Mouse (Mus musculus): ENCODE data around the gene Lyl1. TPM values are rescaled to one million over a fixed set of nuclear protein-coding genes. Genes with fewer than 3 reads are reported as not detected.
A peak's percentile ranks its signal among the peaks of the same experiment; 100 is the strongest.

The Lyl1 gene
- polyA plus RNA-seq, 1 experiment, result not detected

DNA sequence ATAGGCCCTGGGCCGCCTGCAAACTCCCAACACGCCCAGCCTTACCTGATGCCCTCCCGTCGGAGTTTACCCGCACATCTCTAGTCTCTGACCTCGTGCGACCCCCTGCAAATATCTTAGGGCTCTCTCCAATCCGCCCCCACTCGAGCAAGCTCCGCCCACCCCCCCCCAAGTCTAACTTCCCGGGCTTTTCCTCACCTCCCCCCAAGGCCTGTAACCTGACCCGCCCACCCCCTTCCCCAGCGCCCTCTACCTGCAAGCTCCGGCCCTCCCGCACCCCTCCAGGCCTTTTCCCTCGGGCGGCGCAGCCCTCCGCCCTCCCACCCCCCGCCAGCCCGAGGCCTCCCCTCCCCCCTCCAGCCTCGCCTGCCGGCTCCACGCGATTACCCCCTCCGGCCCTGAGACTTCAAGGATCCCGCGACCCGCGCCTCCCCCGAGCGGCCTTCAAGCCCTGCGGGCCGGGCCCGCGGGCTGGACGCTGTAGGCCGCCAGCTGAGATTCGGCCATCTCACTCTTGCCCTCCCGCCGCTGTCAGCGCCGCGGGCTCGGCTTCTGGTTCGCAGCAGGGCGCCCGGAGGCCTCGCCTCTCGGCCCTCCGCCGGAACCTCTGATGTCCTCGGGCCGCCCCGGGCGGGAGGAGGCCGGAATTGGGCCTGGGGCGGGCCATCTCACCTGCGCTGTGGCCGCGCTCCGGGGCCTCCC is 14.1 kb upstream of the Lyl1 start:
- no peak for TF ChIP-seq POLR2A (IDR thresholded peaks at IDR 0.05; ENCODE audit: insufficient read depth, low read length)
- no peak for TF ChIP-seq CTCF (IDR thresholded peaks at IDR 0.05; ENCODE audit: low read depth, low read length)
- TF ChIP-seq EP300 (IDR thresholded peaks at IDR 0.05; ENCODE audit: insufficient read depth, low read depth, low read length), result no peak
- H3K27me3 ChIP-seq (ENCODE audit: control insufficient read depth, insufficient read depth, low read length, poor library complexity, severe bottlenecking), result no peaks in the 10 kb centered on the region
- H3K4me1 ChIP-seq (ENCODE audit: control insufficient read depth, insufficient read depth, low read length), result peaks cover 3% of the 10 kb centered on the region
- H3K36me3 ChIP-seq (ENCODE audit: control insufficient read depth, insufficient read depth, low read length, poor library complexity, severe bottlenecking), result peaks cover 29% of the 10 kb centered on the region
- H3K9ac ChIP-seq (ENCODE audit: low read depth, poor library complexity, severe bottlenecking), result peak overlapping the region; percentile 100
- no peaks in the 10 kb centered on the region for H3K9me3 ChIP-seq (replicated peaks; ENCODE audit: control insufficient read depth, insufficient read depth, low read length, poor library complexity, severe bottlenecking)
- H3K27ac ChIP-seq (ENCODE audit: insufficient read depth, low read length), result peak overlapping the region; percentile 95
- H3K4me3 ChIP-seq (ENCODE audit: low read depth, low read length), result peak overlapping the region; percentile 86

DNA sequence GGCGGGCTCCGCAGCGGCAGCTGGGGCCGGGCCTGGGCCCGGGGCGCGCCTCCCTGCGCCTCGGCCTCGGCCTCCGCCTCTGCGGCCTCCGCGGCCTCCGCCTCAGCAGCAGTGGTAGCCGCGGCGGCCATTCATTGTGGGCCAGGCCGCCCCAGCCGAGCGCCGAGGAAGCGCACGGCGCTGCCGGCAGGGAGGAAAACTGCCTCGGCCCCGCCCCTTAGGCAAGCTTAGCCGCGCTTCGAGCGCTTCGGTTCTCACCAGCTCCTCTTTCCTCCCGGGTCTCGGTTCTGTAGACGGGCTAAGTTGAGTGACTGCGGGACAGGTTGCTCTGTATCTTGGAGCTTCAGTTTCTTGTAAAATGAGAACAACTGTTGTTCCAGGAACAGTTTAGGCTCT is 13.6 kb upstream of the Lyl1 start, which contains the start of gene Nacc1:
TSS of gene Nacc1 (minus strand) at position 158 of the 396 bp plus-strand sequence.
- peak within 1 kb of the TSS; percentile 95 for H3K27ac ChIP-seq (ENCODE audit: insufficient read depth, low read length)
- peak within 1 kb of the TSS; percentile 100 for H3K9ac ChIP-seq (ENCODE audit: low read depth, poor library complexity, severe bottlenecking)
- peaks cover 30% of the 10 kb centered on the region for H3K36me3 ChIP-seq (ENCODE audit: control insufficient read depth, insufficient read depth, low read length, poor library complexity, severe bottlenecking)
- peaks cover 3% of the 10 kb centered on the region for H3K4me1 ChIP-seq (ENCODE audit: control insufficient read depth, insufficient read depth, low read length)
- H3K27me3 ChIP-seq (ENCODE audit: control insufficient read depth, insufficient read depth, low read length, poor library complexity, severe bottlenecking), result no peaks in the 10 kb centered on the region
- H3K9me3 ChIP-seq (replicated peaks; ENCODE audit: control insufficient read depth, insufficient read depth, low read length, poor library complexity, severe bottlenecking), result no peaks in the 10 kb centered on the region
- H3K4me3 ChIP-seq (ENCODE audit: low read depth, low read length), result peak within 1 kb of the TSS; percentile 86
- TF ChIP-seq CTCF (IDR thresholded peaks at IDR 0.05; ENCODE audit: low read depth, low read length), result no peak
- TF ChIP-seq EP300 (IDR thresholded peaks at IDR 0.05; ENCODE audit: insufficient read depth, low read depth, low read length), result peak; percentile 59; the same call in 1 of the 2 replicates
- TF ChIP-seq POLR2A (IDR thresholded peaks at IDR 0.05; ENCODE audit: insufficient read depth, low read length), result no peak

GRCm38 (mm10) chr8:84689091-84689915 is 12.0 kb upstream of the Lyl1 start:
- no peaks in the 10 kb centered on the region for H3K27me3 ChIP-seq (ENCODE audit: control insufficient read depth, insufficient read depth, low read length, poor library complexity, severe bottlenecking)
- TF ChIP-seq POLR2A (IDR thresholded peaks at IDR 0.05; ENCODE audit: insufficient read depth, low read length) (no peak), EP300 (IDR thresholded peaks at IDR 0.05; ENCODE audit: insufficient read depth, low read depth, low read length) (peak; percentile 27; the same call in 1 of the 2 replicates), CTCF (IDR thresholded peaks at IDR 0.05; ENCODE audit: low read depth, low read length) (peak; percentile 3)
- peaks cover 3% of the 10 kb centered on the region for H3K4me1 ChIP-seq (ENCODE audit: control insufficient read depth, insufficient read depth, low read length)
- peak overlapping the region; percentile 95 for H3K9ac ChIP-seq (ENCODE audit: low read depth, poor library complexity, severe bottlenecking)
- peaks cover 34% of the 10 kb centered on the region for H3K36me3 ChIP-seq (ENCODE audit: control insufficient read depth, insufficient read depth, low read length, poor library complexity, severe bottlenecking)
- H3K27ac ChIP-seq (ENCODE audit: insufficient read depth, low read length), result peak overlapping the region; percentile 52; the same call in 1 of the 2 replicates
- H3K4me3 ChIP-seq (ENCODE audit: low read depth, low read length), result peak overlapping the region; percentile 89
- no peaks in the 10 kb centered on the region for H3K9me3 ChIP-seq (replicated peaks; ENCODE audit: control insufficient read depth, insufficient read depth, low read length, poor library complexity, severe bottlenecking)

DNA sequence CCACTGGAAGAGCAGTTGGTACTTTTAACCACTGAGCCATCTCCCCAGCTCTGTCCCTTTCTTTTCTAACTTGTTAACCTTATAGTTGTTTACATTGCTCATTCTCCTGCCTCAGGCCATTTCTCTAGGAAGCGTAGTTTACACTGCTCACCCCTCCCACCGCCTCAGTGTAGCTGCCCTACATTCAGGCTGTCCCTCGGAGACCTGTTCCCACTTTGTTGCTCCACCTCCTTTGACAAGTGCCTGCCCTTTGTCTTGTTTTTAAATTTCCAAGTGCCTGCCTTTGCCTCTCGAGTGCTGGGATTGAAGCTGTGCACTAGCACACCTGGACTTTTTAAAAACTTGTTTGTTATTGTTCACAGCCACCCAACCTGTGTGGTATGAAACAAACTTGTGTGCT is 7.9 kb upstream of the Lyl1 start:
- no peak for TF ChIP-seq EP300 (IDR thresholded peaks at IDR 0.05; ENCODE audit: insufficient read depth, low read depth, low read length)
- no peak for TF ChIP-seq POLR2A (IDR thresholded peaks at IDR 0.05; ENCODE audit: insufficient read depth, low read length)
- no peak for TF ChIP-seq CTCF (IDR thresholded peaks at IDR 0.05; ENCODE audit: low read depth, low read length)
- H3K9ac ChIP-seq (ENCODE audit: low read depth, poor library complexity, severe bottlenecking), result no peak overlapping the region
- H3K27me3 ChIP-seq (ENCODE audit: control insufficient read depth, insufficient read depth, low read length, poor library complexity, severe bottlenecking), result no peaks in the 10 kb centered on the region
- peaks cover 56% of the 10 kb centered on the region for H3K36me3 ChIP-seq (ENCODE audit: control insufficient read depth, insufficient read depth, low read length, poor library complexity, severe bottlenecking)
- H3K9me3 ChIP-seq (replicated peaks; ENCODE audit: control insufficient read depth, insufficient read depth, low read length, poor library complexity, severe bottlenecking), result no peaks in the 10 kb centered on the region
- H3K27ac ChIP-seq (ENCODE audit: insufficient read depth, low read length), result no peak overlapping the region
- H3K4me1 ChIP-seq (ENCODE audit: control insufficient read depth, insufficient read depth, low read length), result no peaks in the 10 kb centered on the region
- no peak overlapping the region for H3K4me3 ChIP-seq (ENCODE audit: low read depth, low read length)

GRCm38 (mm10) chr8:84695140-84695539 is 6.1 kb upstream of the Lyl1 start:
- Histone ChIP-seq H3K4me1 (ENCODE audit: control insufficient read depth, insufficient read depth, low read length) (no peaks in the 10 kb centered on the region), H3K4me3 (ENCODE audit: low read depth, low read length) (no peak overlapping the region), H3K36me3 (ENCODE audit: control insufficient read depth, insufficient read depth, low read length, poor library complexity, severe bottlenecking) (peaks cover 69% of the 10 kb centered on the region), H3K9me3 (replicated peaks; ENCODE audit: control insufficient read depth, insufficient read depth, low read length, poor library complexity, severe bottlenecking) (no peaks in the 10 kb centered on the region), H3K27ac (ENCODE audit: insufficient read depth, low read length) (no peak overlapping the region), H3K9ac (ENCODE audit: low read depth, poor library complexity, severe bottlenecking) (no peak overlapping the region), H3K27me3 (ENCODE audit: control insufficient read depth, insufficient read depth, low read length, poor library complexity, severe bottlenecking) (no peaks in the 10 kb centered on the region)
- no peak for TF ChIP-seq POLR2A (IDR thresholded peaks at IDR 0.05; ENCODE audit: insufficient read depth, low read length)
- TF ChIP-seq EP300 (IDR thresholded peaks at IDR 0.05; ENCODE audit: insufficient read depth, low read depth, low read length), result no peak
- TF ChIP-seq CTCF (IDR thresholded peaks at IDR 0.05; ENCODE audit: low read depth, low read length), result no peak

Measured in ES-Bruce4 (cell line).